Mouse (Mus musculus) liver, adult 2 months (tissue): ENCODE data around the gene Snn.

Experiments used
- CTCF ChIP-seq: fragments of 200-500 bp; IDR thresholded peaks from 2 replicates; pipeline ENCODE4 v1.5.1; 2011; ENCODE audit warnings: low read depth, low read length, control low read depth
- POLR2A ChIP-seq: fragments of 200-500 bp; IDR thresholded peaks from 2 replicates; pipeline ENCODE4 v1.6.1; 2011; ENCODE audit warnings: low read length, control low read depth; ENCODE audit not compliant: insufficient read depth; ENCODE audit errors: extremely low read depth

GRCm38 (mm10) chr16:11035790-11036431 is 24.8 kb upstream of the Snn start:
- TF ChIP-seq CTCF = peak; percentile 95
- no peak for TF ChIP-seq POLR2A
